Mouse (Mus musculus): ENCODE results near the gene Lrrc61. TPM values are rescaled to one million over a fixed set of nuclear protein-coding genes. Genes with fewer than 3 reads are reported as not detected.

Gene Lrrc61
- polyA plus RNA-seq (2017; shearing (Covaris generic)), result 10.6 TPM

DNA sequence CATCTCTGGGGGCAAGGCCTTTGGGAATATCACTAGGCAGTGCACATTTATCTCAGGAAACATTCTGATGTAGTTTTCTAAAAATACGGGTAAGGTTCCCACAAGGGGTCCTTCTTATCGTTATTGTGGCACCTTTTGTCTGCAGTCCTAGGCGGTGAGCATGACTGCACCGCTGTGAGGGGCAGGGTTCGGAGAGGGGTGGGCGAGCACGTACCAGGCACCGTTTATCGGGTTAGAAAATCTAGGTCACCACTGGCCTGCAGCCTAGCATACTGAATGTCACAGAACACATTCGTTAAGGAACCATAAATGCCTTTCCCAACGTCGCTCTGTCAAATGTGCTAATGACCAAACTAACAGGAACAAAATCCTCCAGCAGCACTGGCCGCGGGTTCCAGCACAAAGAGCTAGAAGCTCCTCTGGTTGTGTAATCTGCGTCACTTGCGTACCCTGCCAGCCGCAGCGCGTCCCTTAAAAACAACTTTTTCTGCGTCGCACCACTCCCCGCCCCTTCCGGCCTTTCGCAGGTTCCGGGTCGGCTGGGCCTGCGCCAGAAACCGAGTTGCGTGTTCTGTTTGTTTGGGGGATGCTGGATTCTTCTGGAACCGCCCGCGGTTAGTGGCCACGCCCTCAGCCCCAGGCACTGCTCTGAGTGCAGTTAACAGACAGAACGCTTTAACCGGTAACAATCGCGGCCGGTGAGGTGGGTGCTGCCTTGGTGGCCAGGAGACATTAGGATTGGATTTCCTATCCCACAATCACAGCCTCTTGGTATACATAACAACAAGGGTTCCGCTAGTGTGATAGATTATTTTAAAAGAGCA lies at the start of gene Lrrc61:
Gene Lrrc61 (plus strand): TSS at position 517 of the 824 bp plus-strand sequence.

GRCm38 (mm10) chr6:48537105-48537954 lies 17.3 kb upstream of the Lrrc61 start, which contains the start of gene Atp6v0e2:
TSS of gene Atp6v0e2 (plus strand) at chr6:48537615.

GRCm38 (mm10) chr6:48572572-48573061 lies 18.0 kb downstream of the Lrrc61 start, which contains the start of gene Rarres2:
TSS of gene Rarres2 (minus strand) at chr6:48572789.

GRCm38 (mm10) chr6:48589194-48589750 lies 34.7 kb downstream of the Lrrc61 start, which contains the start of gene Gm45021:
TSS of gene Gm45021 (plus strand) at chr6:48589610.

GRCm38 (mm10) chr6:48593158-48594042 lies 38.8 kb downstream of the Lrrc61 start, which contains the start of the genes Repin1 and Gm44965:
TSS of gene Repin1 (plus strand) at chr6:48593883.
TSS of gene Gm44965 (plus strand) at chr6:48593941.

GRCm38 (mm10) chr6:48601271-48602079 lies 46.9 kb downstream of the Lrrc61 start, which contains the start of gene Zfp775:
TSS of gene Zfp775 (plus strand) at chr6:48602063.

Other genes starting within 250 kb of the Lrrc61 start
- gene Krba1, start 159.2 kb upstream of the Lrrc61 start, polyA plus RNA-seq (2017; shearing (Covaris generic)), result 21.2 TPM
- gene Zfp467, start 109.0 kb upstream of the Lrrc61 start, polyA plus RNA-seq (2017; shearing (Covaris generic)), result 4.6 TPM
- not detected for gene Sspo, start 106.6 kb upstream of the Lrrc61 start, polyA plus RNA-seq (2017; shearing (Covaris generic))
- 0.61 TPM for gene Atp6v0e2, start 17.2 kb upstream of the Lrrc61 start, polyA plus RNA-seq (2017; shearing (Covaris generic))
- not detected for gene Rarres2, start 18.0 kb downstream of the Lrrc61 start, polyA plus RNA-seq (2017; shearing (Covaris generic))
- gene Gm45021, start 34.8 kb downstream of the Lrrc61 start, polyA plus RNA-seq (2017; shearing (Covaris generic)), result not detected
- 7.2 TPM for gene Repin1, start 39.1 kb downstream of the Lrrc61 start, polyA plus RNA-seq (2017; shearing (Covaris generic))
- gene Gm44965, start 39.1 kb downstream of the Lrrc61 start, polyA plus RNA-seq (2017; shearing (Covaris generic)), result not detected
- gene Zfp775, start 47.3 kb downstream of the Lrrc61 start, polyA plus RNA-seq (2017; shearing (Covaris generic)), result 7.6 TPM
- gene AI854703, start 72.0 kb downstream of the Lrrc61 start, polyA plus RNA-seq (2017; shearing (Covaris generic)), result 2.6 TPM
- 173 TPM for gene Gimap8, start 92.4 kb downstream of the Lrrc61 start, polyA plus RNA-seq (2017; shearing (Covaris generic))
- 226 TPM for gene Gimap9, start 121.3 kb downstream of the Lrrc61 start, polyA plus RNA-seq (2017; shearing (Covaris generic))
- gene Gimap4, start 129.8 kb downstream of the Lrrc61 start, polyA plus RNA-seq (2017; shearing (Covaris generic)), result 1,360 TPM
- 1,977 TPM for gene Gimap6, start 153.4 kb downstream of the Lrrc61 start, polyA plus RNA-seq (2017; shearing (Covaris generic))
- gene Gm28053, start 163.8 kb downstream of the Lrrc61 start, polyA plus RNA-seq (2017; shearing (Covaris generic)), result 22.4 TPM
- 257 TPM for gene Gimap7, start 163.8 kb downstream of the Lrrc61 start, polyA plus RNA-seq (2017; shearing (Covaris generic))
- 398 TPM for gene Gimap1, start 184.3 kb downstream of the Lrrc61 start, polyA plus RNA-seq (2017; shearing (Covaris generic))
- 153 TPM for gene Gimap5, start 191.4 kb downstream of the Lrrc61 start, polyA plus RNA-seq (2017; shearing (Covaris generic))
- gene Gimap3, start 216.1 kb downstream of the Lrrc61 start, polyA plus RNA-seq (2017; shearing (Covaris generic)), result 1,843 TPM